Mouse (Mus musculus): ENCODE measurements around the gene Sirt4. TPM values are rescaled to one million over a fixed set of nuclear protein-coding genes. Genes with fewer than 3 reads are reported as not detected.

The Sirt4 gene
- 11.7 TPM for total RNA-seq (2023)

DNA sequence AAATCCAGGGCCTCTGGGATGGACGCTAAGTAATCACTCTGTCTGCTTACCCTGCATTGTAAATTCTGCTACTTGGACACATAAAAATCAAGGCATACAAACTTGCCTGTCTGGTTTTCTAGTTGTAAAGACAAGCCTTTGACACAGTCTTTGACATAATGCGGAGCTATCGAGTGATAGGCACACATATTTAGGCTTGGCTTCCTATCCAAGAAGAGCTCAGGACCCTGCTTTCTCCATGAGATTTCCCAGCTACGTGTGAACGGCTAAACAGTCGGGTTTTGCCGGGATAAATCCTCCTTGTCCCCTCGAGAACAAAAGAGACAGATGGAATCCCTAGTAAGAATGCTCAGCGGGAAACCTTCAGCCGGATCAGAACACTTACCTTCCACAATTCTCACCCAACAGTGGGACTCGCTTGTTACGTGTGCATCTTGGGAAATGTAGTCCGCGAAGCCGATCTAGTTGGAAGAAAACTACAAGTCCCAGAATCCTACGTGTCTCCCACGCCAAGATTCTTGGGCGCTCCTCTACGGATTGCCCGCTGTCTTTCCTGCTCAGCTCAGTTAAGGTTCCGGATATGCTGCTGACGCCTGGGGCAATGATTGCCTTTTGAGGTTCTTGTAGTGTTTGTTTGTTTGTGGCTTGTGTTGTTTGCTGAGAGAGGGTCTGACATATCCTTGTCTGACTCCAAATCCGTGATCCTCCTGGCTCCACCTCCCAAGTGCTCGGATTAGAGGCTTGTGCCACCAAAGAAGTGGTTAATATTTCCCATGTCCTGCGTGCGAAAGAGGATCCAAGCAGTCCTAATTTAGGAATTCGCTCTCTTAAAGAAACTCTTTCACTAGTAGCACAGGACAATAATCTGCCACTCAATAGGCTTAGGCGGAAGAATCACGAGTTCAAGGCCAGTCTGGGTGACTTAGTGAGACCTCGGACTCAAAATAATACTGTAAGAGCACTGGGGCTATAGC is at the start of gene Sirt4:
TSS of gene Sirt4 (minus strand) at position 779 of the 974 bp plus-strand sequence.

DNA sequence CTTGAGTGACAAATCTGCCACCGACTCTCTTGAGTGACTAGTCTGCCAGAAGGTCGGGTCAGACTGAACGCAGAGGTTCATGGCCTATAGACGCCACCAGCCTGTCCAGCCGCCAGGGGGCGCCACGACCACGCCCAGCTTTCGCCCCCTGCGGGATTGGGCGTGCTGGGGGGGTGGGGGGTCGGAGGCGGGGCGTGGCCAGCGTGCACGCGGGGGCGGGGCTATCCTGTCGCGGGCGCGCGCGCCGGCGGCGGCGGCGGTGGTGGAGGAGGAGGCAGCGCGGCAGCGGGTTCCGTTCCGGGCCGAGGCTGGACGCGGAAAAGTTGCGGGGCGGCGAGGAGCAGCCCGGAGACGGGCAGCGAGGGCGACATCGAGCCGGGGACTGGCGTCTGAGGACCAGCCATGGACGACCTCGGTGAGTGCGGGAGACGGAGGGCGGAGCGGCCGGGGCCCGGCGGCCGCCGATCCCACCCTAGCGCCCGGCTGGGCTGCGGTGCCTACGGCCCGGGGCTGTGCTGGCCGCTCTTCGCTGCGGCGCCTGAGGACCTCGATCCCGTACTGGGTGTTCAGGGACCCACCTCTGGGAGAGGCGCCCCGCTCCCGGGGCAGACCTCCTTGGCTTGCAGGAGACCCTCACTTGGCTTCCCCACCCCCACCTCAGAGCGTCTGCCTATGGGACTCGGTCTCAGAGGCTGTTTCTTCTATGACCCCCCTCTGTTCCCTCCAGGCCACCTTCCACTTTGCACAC is 22.1 kb upstream of the Sirt4 start, which contains the start of gene Pxn:
TSS of gene Pxn (plus strand) at position 223 of the 748 bp plus-strand sequence.

DNA sequence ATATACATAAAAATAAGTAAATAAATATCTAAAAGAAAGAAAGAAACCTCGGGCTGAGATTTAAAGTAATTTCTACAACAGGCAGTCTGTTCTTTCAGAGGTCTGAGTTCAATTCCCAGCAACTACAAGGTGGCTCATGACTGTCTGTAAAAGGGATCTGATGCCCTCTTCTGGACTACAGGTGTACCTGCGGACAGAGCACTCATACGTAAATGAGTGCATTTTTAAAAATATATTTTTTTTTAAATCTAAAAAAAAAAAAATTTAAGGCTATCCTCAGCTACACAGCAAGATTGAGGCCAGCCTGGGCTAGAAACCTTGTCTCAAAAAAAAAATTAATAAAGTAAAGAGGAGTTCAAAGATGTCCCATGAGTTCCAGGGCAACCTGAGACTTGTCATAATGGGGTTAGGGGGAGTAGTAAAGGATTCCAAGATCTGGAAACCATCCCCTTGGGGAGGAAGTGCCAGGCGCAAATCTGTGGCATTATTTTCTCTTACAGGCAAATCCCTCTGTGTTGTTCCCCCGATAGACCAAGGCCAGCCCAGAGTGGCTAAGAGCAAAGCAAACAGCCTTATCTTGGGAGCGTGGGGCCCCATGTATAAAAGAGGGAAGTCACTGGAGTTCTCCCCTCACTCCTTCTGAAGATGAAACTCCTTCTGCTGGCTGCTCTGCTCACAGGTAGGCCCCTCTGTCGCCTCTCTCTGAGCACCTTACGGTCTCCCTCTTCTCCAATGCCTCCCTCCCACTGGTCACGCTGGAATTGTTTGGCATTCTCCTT is 18.7 kb downstream of the Sirt4 start, which contains the start of gene Pla2g1b:
TSS of gene Pla2g1b (plus strand) at position 621 of the 779 bp plus-strand sequence.

DNA sequence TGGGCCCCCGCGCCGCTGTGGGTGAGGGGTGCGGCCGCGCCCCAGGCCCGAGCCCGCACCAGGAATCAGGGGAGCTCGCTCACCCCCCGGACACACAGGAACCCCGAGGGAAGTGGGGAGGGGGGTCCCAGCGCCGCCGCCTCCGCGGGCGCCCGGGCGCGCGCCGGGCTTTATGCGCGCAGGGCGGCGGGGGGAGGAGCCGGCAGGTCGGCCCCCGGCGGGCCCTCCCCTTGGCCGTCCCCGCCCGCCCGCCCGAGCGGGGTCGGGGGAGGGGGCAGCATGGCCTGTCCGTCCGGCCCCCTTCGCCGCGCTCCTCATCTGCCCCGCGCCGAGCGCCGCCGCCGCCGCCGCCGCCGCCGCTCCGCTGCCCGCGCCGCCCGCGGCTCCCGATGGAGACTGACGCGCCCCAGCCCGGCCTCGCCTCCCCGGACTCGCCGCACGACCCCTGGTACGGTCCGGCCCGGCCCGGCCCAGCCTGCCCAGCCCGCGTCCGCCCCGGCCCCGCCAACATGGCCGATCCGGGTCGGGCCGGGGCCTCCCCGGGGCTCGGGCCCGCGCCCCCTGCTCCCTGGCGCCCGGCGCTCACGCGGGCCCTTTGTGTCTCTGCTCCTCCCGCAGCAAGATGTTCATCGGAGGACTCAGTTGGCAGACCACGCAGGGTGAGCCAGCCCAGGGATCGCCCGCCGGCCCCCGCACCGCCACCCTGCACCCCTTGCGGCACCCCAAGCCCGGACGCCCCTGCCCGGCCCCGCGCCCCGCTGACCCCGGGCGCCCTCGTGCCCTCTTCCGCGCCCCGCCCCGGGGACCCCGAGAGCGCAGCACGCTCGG is 55.0 kb downstream of the Sirt4 start, which contains the start of gene Msi1:
TSS of gene Msi1 (plus strand) at position 241 of the 828 bp plus-strand sequence.

Other genes with a start within 250 kb of the Sirt4 start
- gene Pop5, start 248.9 kb downstream of the Sirt4 start, total RNA-seq (2023): 83.3 TPM
- gene Rnf10, start 211.8 kb downstream of the Sirt4 start, total RNA-seq (2023): 170 TPM
- gene Coq5, start 205.1 kb downstream of the Sirt4 start, total RNA-seq (2023): 23.6 TPM
- gene Dynll1, start 183.7 kb downstream of the Sirt4 start, total RNA-seq (2023): 250 TPM
- gene Srsf9, start 157.5 kb downstream of the Sirt4 start, total RNA-seq (2023): 35.0 TPM
- 5.1 TPM for gene Gatc, start 143.5 kb downstream of the Sirt4 start, total RNA-seq (2023)
- gene Triap1, start 143.5 kb downstream of the Sirt4 start, total RNA-seq (2023): 20.5 TPM
- 220 TPM for gene Cox6a1, start 135.7 kb downstream of the Sirt4 start, total RNA-seq (2023)
- not detected for gene Msi1, start 55.1 kb downstream of the Sirt4 start, total RNA-seq (2023)
- not detected for gene Pla2g1b, start 18.5 kb downstream of the Sirt4 start, total RNA-seq (2023)
- gene Pxn, start 22.0 kb upstream of the Sirt4 start, total RNA-seq (2023): 58.9 TPM
- gene Rplp0, start 74.7 kb upstream of the Sirt4 start, total RNA-seq (2023): 2,629 TPM
- gene Gcn1l1, start 80.5 kb upstream of the Sirt4 start, total RNA-seq (2023): 113 TPM
- 72.9 TPM for gene Rab35, start 147.2 kb upstream of the Sirt4 start, total RNA-seq (2023)
- 108 TPM for gene Bicdl1, start 246.9 kb upstream of the Sirt4 start, total RNA-seq (2023)